Mouse (Mus musculus) lung, postnatal 0 days (tissue): ENCODE measurements around the gene Ugt1a6a. TPM values are rescaled to one million over a fixed set of nuclear protein-coding genes. Genes with fewer than 3 reads are reported as not detected.

Source experiments
- ATAC-seq: fragments of 200-750 bp; cut with Nextera tagmentation; 2 replicates; pipeline ENCODE4 v1.8.0; 2017; ENCODE audit warnings: moderate library complexity
- DNase-seq: peaks from one replicate; pipeline ENCODE4 v3.0.0-alpha.2; 2016; ENCODE audit warnings: low spot score
- H3K27ac ChIP-seq: fragments of 300-500 bp; sonication (generic); 2 replicates; pipeline ENCODE4 v1.5.1; 2014; ENCODE audit warnings: antibody characterized with exemption, mild to moderate bottlenecking, low read length, mixed read lengths
- H3K27me3 ChIP-seq: fragments of 300-500 bp; sonication (generic); replicated peaks from 2 replicates; pipeline ENCODE4 v1.6.1; 2014; ENCODE audit warnings: low read length, mixed read lengths; ENCODE audit not compliant: insufficient read depth
- H3K36me3 ChIP-seq: fragments of 300-500 bp; sonication (generic); 2 replicates; pipeline ENCODE4 v1.6.1; 2014; ENCODE audit warnings: low read length, mixed read lengths; ENCODE audit not compliant: insufficient read depth
- H3K4me1 ChIP-seq: fragments of 300-500 bp; sonication (generic); 2 replicates; pipeline ENCODE4 v1.6.1; 2014; ENCODE audit warnings: antibody characterized with exemption, low read depth, low read length, mixed read lengths; ENCODE audit not compliant: insufficient read depth
- H3K4me2 ChIP-seq: fragments of 300-500 bp; sonication (generic); replicated peaks from 2 replicates; pipeline ENCODE4 v1.6.1; 2014; ENCODE audit warnings: low read depth, mild to moderate bottlenecking, low read length, moderate library complexity, mixed read lengths
- H3K4me3 ChIP-seq: fragments of 300-500 bp; sonication (generic); 2 replicates; pipeline ENCODE4 v1.5.1; 2014; ENCODE audit warnings: low read depth, low read length
- H3K9ac ChIP-seq: fragments of 300-500 bp; sonication (generic); replicated peaks from 2 replicates; pipeline ENCODE4 v1.6.1; 2014; ENCODE audit warnings: low read depth, mild to moderate bottlenecking
- H3K9me3 ChIP-seq: fragments of 300-500 bp; sonication (generic); 2 replicates; pipeline ENCODE4 v1.6.1; 2016; ENCODE audit warnings: low read length, mixed read lengths
- CTCF ChIP-seq: IDR thresholded peaks from 2 replicates; pipeline ENCODE4 v1.5.1; 2016; ENCODE audit warnings: antibody characterized with exemption, mild to moderate bottlenecking
- EP300 ChIP-seq: IDR thresholded peaks from 2 replicates; pipeline ENCODE4 v1.6.1; 2016; ENCODE audit warnings: antibody characterized with exemption, mild to moderate bottlenecking, control low read depth
- WGBS: fragments of 180-500 bp; shearing (Covaris S2); extraction: QIAGEN DNeasy Blood & Tissue Kit; methylation state at CpG from one replicate; pipeline ENCODE4 v1.1.7; 2014; 5-methylcytosine and 5-hydroxymethylcytosine counted together
- polyA plus RNA-seq: library from polyadenylated mRNA; unstranded; fragments of >200 nt; fragmentation: Nextera tagmentation; extraction: Ambion mirVana; gene quantifications from 2 replicates; pipeline ENCODE4 v1.2.1, GENCODE M21; 2015

The Ugt1a6a gene
- polyA plus RNA-seq, 1 experiment from 2014 or later: 39.9 TPM

- Histone ChIP-seq H3K4me3 (no peak overlapping the region), H3K9ac (no peak overlapping the region), H3K9me3 (peaks cover 64% of the 10 kb centered on the region), H3K4me2 (no peak overlapping the region), H3K27me3 (no peaks in the 10 kb centered on the region), H3K27ac (no peak overlapping the region), H3K4me1 (no peaks in the 10 kb centered on the region), H3K36me3 (no peaks in the 10 kb centered on the region)
- 43% methylated on average over 2 of the region's 2 CpGs for WGBS
- TF ChIP-seq EP300 (no peak), CTCF (no peak)
- DNase-seq (no peak), ATAC-seq (no peak)
Measured at GRCm38 (mm10) chr1:88247660-88248059, 113.1 kb downstream of the Ugt1a6a start.

GRCm38 (mm10) chr1:88248658-88249057 lies 114.0 kb downstream of the Ugt1a6a start:
- Histone ChIP-seq H3K4me2 (no peak overlapping the region), H3K9ac (no peak overlapping the region), H3K27ac (no peak overlapping the region), H3K36me3 (no peaks in the 10 kb centered on the region), H3K27me3 (no peaks in the 10 kb centered on the region), H3K4me3 (no peak overlapping the region), H3K4me1 (no peaks in the 10 kb centered on the region), H3K9me3 (peaks cover 64% of the 10 kb centered on the region)
- DNase-seq: no peak
- TF ChIP-seq EP300: no peak
- TF ChIP-seq CTCF: no peak
- WGBS: 64% methylated on average over 4 of the region's 4 CpGs
- no peak for ATAC-seq

GRCm38 (mm10) chr1:88249596-88249995 lies 115.0 kb downstream of the Ugt1a6a start:
- no peaks in the 10 kb centered on the region for H3K27me3 ChIP-seq
- ATAC-seq (no peak), DNase-seq (no peak)
- TF ChIP-seq CTCF: no peak
- no peak for TF ChIP-seq EP300
- peaks cover 66% of the 10 kb centered on the region for H3K9me3 ChIP-seq
- H3K4me2 ChIP-seq: no peak overlapping the region
- H3K36me3 ChIP-seq: no peaks in the 10 kb centered on the region
- H3K9ac ChIP-seq: no peak overlapping the region
- 75% methylated on average over 7 of the region's 7 CpGs for WGBS
- no peak overlapping the region for H3K4me3 ChIP-seq
- H3K27ac ChIP-seq: no peak overlapping the region
- no peaks in the 10 kb centered on the region for H3K4me1 ChIP-seq

GRCm38 (mm10) chr1:88250023-88250422 lies 115.4 kb downstream of the Ugt1a6a start:
- no peak overlapping the region for H3K9ac ChIP-seq
- no peaks in the 10 kb centered on the region for H3K27me3 ChIP-seq
- 76% methylated on average over 5 of the region's 5 CpGs for WGBS
- no peak overlapping the region for H3K4me2 ChIP-seq
- DNase-seq: no peak
- H3K4me3 ChIP-seq: no peak overlapping the region
- H3K27ac ChIP-seq: no peak overlapping the region
- no peaks in the 10 kb centered on the region for H3K36me3 ChIP-seq
- no peak for TF ChIP-seq CTCF
- ATAC-seq: no peak
- H3K4me1 ChIP-seq: no peaks in the 10 kb centered on the region
- H3K9me3 ChIP-seq: peaks cover 64% of the 10 kb centered on the region

- no peak for TF ChIP-seq CTCF
- no peak for TF ChIP-seq EP300
- 69% methylated on average over 8 of the region's 8 CpGs for WGBS
- Histone ChIP-seq H3K27ac (no peak overlapping the region), H3K4me2 (no peak overlapping the region), H3K9ac (no peak overlapping the region), H3K27me3 (no peaks in the 10 kb centered on the region), H3K4me1 (no peaks in the 10 kb centered on the region), H3K4me3 (no peak overlapping the region), H3K36me3 (no peaks in the 10 kb centered on the region), H3K9me3 (peaks cover 46% of the 10 kb centered on the region)
- DNase-seq: no peak
- ATAC-seq: no peak
Measured at GRCm38 (mm10) chr1:88253106-88253505, 118.5 kb downstream of the Ugt1a6a start.

GRCm38 (mm10) chr1:88253540-88253939 lies 118.9 kb downstream of the Ugt1a6a start:
- DNase-seq (no peak), ATAC-seq (no peak)
- Histone ChIP-seq H3K4me3 (no peak overlapping the region), H3K9me3 (peaks cover 42% of the 10 kb centered on the region), H3K27ac (no peak overlapping the region), H3K9ac (no peak overlapping the region), H3K4me2 (no peak overlapping the region), H3K4me1 (no peaks in the 10 kb centered on the region), H3K27me3 (no peaks in the 10 kb centered on the region), H3K36me3 (no peaks in the 10 kb centered on the region)
- WGBS: 66% methylated on average over 6 of the region's 6 CpGs
- TF ChIP-seq EP300 (no peak), CTCF (no peak)

- TF ChIP-seq CTCF: no peak
- TF ChIP-seq EP300: no peak
- peaks cover 29% of the 10 kb centered on the region for H3K9me3 ChIP-seq
- 84% methylated on average over 12 of the region's 12 CpGs for WGBS
- no peak for ATAC-seq
- no peak overlapping the region for H3K9ac ChIP-seq
- H3K4me1 ChIP-seq: 0 out of 2 replicates have a peak, but pooled peaks cover 7% of the 10 kb centered on the region
- H3K27ac ChIP-seq: no peak overlapping the region
- no peak overlapping the region for H3K4me3 ChIP-seq
- H3K36me3 ChIP-seq: peaks cover under 1% of the 10 kb centered on the region; the same call in 1 of the 2 replicates
- no peaks in the 10 kb centered on the region for H3K27me3 ChIP-seq
- H3K4me2 ChIP-seq: no peak overlapping the region
- no peak for DNase-seq
Measured at GRCm38 (mm10) chr1:88254793-88255465, 120.3 kb downstream of the Ugt1a6a start.
